Mouse (Mus musculus) CD4-positive, CD25-positive, alpha-beta regulatory T cell, adult 4 months (primary cell): ENCODE measurements around the gene Eid2. TPM values are rescaled to one million over a fixed set of nuclear protein-coding genes. Genes with fewer than 3 reads are reported as not detected.
"Not testable (repeated sequence)": the region's sequence is repeated elsewhere in the genome, so short reads cannot be mapped to it uniquely, and the experiment has no call there.

Experiments used
- ATAC-seq: one replicate; pipeline ENCODE4 v1.8.0; 2017
- polyA plus RNA-seq, 2 experiments: library from polyadenylated mRNA; unstranded; fragments of 100-300 nt; shearing (Covaris generic); gene quantifications; one replicate each; pipeline ENCODE4 v1.2.1; 2017

Eid2 gene
- under 1 TPM in 1 of 2 experiments, not detected in 1; 0.62 TPM for polyA plus RNA-seq

DNA sequence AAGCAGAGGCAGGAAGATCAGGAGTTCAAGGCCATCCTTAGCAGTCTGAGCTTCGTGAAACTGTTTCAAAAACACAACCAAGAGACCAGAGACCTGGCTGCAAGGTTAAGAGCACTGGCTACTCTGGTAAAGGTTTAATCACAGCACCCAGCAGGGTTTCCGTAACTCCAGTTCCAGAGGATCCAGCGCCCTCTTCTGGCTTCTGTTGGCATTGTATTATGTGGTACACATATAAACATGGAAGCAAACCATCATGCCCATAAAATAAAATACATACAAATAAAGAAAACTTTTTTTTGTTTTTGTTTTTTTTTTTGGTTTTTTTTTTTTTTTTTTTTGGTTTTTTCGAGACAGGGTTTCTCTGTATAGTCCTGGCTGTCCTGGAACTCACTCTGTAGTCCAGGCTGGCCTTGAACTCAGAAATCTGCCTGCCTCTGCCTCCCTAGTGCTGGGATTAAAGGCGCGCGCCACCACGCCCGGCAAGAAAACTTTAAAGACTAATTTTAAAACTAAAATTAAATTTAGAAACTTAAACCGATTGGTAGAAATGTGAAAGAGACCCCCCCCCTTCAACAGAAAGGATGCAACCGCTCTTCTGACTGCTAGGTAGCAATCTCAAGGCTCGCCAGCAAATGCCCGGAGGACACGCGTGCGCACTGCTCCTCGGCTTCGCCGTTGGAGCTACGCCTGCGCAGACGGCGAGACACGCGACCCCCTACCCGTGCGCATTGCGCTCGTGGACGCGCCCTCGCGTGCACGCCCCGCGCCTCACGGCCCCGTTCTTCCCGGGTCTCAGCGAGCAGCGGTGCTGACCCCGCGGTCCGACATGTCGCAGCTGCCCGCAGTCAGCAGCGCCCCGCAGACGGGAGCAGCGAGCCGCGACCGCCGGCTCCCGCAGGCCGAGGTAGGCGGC lies at the start of gene Eid2:
Eid2 (plus strand) TSS at position 753 of the 913 bp plus-strand sequence.
- ATAC-seq, result peak; percentile 71

DNA sequence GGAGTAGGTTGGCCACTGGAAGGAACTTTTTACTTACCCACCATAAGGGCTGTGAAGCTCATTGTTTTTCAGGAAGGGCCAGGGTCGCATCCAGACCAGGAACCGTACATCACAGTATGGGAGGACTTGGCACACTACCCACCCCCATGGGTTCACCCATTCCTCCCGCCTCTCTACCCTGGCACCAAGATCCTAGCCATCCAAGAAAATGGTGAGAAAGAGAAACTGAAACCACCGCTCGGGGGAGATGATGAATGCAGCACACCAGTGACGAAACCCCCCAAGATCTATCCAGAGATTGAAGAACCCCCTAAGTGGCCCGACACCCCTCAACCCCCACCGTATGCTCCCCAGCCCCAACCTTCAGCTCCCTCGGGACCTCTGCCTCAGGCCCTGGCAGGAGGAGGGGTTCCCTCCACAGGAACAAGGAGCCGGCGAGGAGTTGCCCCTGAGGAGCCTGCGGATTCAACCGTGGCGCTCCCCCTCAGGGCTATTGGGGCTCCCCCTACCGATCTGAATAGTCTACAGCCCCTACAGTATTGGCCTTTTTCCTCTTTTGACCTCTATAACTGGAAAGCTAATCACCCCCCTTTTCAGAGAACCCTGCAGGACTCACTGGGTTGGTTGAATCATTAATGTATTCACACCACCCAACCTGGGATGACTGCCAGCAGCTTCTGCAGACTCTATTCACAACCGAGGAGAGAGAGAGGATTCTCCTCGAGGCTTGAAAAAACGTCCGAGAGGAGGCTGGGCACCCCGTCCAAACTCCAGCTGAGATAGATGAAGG lies 48.5 kb upstream of the Eid2 start:
- not testable (repeated sequence) for ATAC-seq

GRCm38 (mm10) chr7:28226836-28227235 lies 40.8 kb upstream of the Eid2 start:
- ATAC-seq, result not testable (repeated sequence)

GRCm38 (mm10) chr7:28227421-28227820 lies 40.3 kb upstream of the Eid2 start:
- ATAC-seq, result not testable (repeated sequence)

DNA sequence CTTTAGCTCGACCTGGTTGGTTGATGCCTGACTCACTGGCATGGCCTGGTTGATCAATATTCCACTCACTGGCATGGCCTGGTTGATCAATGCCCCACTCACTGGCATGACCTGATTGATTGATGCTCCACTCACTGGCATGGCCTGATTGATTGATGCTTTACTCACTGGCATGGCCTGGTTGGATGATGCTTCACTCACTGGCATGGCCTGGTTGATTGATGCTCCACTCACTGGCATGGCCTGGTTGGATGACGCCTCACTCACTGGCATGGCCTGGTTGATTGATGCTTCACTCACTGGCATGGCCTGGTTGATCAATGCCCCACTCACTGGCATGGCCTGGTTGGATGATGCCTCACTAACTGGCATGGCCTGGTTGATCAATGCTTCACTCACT lies 23.7 kb upstream of the Eid2 start:
- ATAC-seq, result not testable (repeated sequence)

DNA sequence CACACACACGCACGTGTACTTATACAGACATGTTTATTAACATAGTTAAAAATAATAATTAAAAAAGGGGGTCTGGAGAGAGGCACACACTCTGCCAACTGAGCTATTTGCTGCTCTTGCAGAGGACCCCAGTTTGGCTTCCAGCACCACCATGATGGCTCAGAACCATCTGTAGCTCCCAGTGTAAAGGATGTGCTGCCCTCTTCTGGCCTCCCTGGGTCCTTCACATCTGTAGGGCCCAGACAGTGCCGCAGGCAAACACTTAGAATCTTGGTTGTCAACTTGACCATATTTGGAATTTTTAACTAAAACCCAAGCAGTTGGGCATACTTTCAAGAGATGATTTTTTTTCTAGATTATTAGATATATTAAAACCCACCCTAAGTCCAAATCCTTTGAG lies 18.7 kb upstream of the Eid2 start:
- ATAC-seq, result no peak

DNA sequence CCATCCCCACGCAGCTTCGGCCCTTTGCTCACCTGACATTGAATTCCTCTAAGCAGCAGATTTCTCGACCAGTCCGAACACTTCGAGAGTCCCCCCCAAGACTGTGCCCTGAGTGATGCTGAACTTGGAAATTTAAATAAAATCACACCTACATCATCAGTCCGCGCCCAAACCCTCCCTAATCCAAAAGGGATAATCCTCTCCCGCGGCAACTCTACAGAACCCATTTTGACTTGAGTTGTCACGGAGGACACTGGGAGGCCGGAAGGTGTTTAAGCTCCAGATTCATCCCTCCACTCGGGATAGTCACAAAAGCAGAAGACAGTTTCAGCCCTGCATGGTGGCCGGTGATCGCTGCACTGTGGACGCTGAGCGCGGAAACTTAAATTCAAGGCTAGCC lies 15.7 kb upstream of the Eid2 start:
- no peak for ATAC-seq

GRCm38 (mm10) chr7:28254591-28254990 lies 13.1 kb upstream of the Eid2 start:
- ATAC-seq, result no peak

- ATAC-seq, result no peak
Measured at GRCm38 (mm10) chr7:28255476-28255875, 12.2 kb upstream of the Eid2 start.

DNA sequence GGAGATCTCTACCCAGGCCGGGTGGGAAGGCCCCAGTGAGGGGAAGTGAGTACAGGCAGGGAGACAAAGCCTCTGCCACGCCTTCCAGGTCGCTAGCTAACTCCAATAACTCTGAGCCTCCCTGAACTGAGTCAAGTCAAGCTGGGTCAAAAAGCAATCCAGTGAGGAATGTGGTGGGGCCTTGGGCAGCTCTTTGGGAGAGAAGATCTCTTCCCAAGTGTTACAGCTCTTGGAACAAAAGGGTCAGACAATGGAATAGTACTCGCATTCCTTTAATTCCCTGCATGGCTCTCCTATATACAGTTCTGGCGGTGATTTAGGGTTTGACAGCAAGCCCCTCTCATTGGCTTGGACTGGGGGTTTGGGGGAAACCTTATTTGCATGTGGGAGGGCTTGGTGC lies 4.8 kb upstream of the Eid2 start:
- ATAC-seq, result no peak

- no peak for ATAC-seq
Measured at GRCm38 (mm10) chr7:28263786-28264185, 3.9 kb upstream of the Eid2 start.

DNA sequence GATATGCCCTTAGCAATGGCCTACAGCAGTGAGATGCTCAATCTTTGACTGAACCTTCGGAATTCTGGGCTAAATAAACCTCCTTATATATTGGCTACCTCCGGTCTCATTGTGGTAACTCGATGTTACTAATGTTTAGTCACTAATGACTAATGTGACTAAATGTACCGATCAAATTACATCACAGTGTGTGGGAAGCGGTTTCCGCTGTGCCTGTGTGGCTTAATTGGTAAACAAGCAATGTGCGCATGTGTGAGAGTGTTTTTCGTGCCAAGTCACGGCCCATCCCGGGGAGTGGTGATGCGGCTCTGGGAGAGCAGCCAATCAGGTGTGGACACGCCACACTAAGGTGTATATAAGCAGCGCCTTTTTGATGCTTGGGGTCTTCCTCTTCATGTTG lies 2.3 kb upstream of the Eid2 start:
- no peak for ATAC-seq

DNA sequence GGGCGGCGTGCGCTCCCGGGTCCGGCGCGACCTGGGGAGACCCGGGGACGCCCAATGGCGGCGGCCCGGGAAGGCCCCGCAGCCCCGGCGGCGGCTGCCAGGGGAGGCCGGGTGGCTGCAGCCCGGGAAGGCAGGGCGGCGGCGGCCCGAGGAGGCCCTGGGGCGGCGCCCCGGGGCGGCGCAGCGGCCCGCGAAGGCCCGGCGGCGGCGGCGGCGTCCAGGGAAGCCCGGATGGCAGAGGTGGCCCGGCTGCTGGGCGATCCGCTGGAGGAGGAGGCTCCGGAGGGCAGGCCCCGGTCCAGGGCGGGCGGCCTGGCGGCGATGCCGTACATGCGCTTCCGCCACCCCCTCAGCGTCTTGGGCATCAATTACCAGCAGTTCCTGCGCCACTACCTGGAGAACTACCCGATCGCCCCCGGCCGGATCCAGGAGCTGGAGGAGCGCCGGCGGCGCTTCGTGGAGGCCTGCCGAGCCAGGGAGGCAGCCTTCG lies 406 bp downstream of the Eid2 start:
- peak; percentile 58 for ATAC-seq

DNA sequence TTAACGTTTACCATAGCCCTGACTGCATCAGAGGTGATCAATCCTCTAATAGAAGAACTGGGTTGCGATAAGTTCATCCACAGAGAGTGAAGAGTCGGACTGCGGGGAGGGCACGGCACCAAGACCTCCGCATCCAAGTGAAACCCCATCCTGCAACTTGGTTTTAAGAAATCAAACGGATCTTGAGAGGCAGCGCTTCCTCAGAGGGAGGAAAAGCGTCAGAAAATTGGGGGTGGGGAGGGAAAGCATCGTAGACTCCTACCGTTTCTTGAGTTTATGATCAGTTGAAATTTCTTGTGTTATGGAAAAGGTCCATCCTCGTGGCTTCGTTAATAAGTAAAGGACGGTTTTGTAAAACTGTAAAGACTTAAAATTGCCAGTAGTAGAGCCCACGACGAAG lies 895 bp downstream of the Eid2 start:
- no peak for ATAC-seq

DNA sequence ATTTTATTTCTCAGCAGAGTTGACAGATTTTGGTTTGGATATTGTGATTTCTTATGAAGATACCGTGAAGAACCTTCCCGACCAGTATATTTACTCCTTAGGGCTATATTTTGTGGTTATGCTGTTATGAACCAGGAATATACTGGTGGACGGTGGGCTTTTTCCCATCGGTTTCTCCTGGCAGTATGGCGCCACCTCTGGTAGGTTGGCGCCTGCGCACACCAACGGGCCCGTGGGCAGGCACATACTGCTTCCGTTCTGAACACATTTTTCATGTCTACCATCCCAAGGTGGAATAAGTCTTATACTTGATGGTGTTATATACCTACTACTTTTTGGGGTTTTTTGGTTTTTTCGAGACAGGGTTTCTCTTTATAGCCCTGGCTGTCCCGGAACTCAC lies 1.7 kb downstream of the Eid2 start:
- ATAC-seq, result no peak

DNA sequence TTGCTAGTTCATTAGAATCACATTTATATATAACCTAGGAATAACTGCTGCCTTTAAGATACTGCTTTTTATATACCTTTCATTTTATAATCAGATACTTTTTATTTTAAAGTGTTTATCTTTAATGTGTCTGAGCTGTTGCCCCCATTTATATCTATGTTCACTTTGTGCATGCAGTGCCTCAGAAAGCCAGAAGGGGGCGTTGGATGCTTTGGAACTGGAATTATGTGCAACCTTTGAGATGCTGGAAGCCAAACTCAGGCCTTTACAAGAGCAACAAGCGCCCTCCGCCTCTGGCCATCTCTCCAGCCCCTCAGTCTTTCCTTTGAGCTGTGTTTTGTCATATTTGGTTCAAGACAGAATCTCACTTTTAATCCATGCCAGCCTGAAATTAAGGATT lies 4.1 kb downstream of the Eid2 start:
- no peak for ATAC-seq

- ATAC-seq, result no peak
Measured at GRCm38 (mm10) chr7:28277237-28277614, 9.5 kb downstream of the Eid2 start.

DNA sequence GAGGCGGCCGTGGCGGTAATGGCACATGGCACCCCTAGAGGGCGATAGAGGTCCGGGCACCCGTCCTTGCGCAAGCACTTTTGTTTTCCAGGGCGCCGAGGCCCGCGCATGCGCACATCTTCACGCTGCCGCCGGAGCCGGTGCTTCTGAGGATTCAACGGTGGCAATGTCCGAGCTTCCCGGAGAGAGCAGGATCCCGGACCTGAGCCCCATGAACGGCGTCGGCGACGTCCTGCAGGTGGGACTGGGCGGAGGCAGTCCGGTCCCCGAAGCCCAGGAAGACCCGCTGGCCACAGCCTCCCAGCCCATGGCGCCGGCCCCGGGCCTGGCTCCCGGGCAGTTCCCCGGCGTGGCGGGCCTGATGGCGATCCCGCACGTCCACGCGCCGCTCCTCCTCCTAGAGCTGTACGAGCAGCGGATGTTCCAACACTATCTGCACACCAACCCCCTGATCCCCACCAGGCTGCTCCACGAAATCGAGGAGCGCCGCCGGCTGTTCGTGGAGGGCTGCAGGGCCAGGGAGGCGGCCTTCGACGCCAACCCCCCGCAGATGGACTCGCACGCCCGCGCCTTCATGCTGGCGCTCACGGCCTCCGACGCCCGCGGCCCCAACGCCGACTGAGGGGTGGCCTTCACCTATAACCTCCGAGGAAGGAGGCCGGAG lies 10.1 kb downstream of the Eid2 start, which contains the start of gene Eid2b:
Eid2b (plus strand) TSS at position 125 of the 664 bp plus-strand sequence.
- ATAC-seq, result peak; percentile 94

- no peak for ATAC-seq
Measured at GRCm38 (mm10) chr7:28278279-28278652, 10.6 kb downstream of the Eid2 start.

DNA sequence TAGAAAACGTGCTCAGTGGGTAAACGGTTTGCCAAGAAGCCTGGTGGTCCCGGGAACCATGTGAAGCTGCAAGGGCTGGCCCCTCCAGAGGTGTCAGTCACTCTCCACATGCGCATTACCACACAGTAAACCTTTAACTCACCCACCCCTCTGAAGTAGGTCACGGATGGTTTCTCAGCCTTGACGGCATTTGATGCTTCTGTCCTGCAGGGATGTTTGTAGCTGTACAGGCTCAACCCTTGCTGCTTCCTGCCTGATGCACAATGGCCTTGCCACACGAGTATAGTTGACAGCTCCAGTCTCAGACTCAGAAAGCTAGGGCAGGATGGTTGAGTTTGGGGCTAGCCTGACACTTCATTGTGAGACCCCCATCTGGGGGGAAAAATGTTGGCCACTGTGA lies 12.9 kb downstream of the Eid2 start:
- ATAC-seq, result no peak

DNA sequence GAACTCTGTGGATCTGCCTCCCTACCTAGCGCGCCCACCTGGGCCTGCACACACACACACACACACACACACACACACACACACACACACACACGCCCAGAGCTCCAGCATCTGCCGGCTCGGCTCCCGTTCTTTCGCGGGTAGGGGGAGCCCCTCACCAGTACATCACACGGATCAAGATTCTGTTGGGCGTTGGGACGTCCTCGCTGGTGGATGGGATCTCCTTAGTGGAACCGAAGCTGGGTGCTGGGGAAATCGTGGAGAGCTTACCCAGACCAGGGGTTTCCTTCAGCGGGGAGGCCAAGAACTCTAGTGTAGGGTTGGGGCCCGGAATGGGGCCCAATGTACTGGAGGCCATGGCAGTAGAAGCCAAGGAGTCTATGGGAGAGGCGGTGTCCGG lies 22.5 kb downstream of the Eid2 start:
- ATAC-seq, result no peak

GRCm38 (mm10) chr7:28290638-28291590 lies 23.2 kb downstream of the Eid2 start, which contains the start of gene Selenov:
Selenov (minus strand) TSS chr7:28291186.
- no peak for ATAC-seq
